Mouse (Mus musculus): ENCODE data around the gene Hist1h2bh.
A peak's percentile ranks its signal among the peaks of the same experiment; 100 is the strongest.
"Not testable (repeated sequence)": the region's sequence is repeated elsewhere in the genome, so short reads cannot be mapped to it uniquely, and the experiment has no call there.

Gene Hist1h2bh

DNA sequence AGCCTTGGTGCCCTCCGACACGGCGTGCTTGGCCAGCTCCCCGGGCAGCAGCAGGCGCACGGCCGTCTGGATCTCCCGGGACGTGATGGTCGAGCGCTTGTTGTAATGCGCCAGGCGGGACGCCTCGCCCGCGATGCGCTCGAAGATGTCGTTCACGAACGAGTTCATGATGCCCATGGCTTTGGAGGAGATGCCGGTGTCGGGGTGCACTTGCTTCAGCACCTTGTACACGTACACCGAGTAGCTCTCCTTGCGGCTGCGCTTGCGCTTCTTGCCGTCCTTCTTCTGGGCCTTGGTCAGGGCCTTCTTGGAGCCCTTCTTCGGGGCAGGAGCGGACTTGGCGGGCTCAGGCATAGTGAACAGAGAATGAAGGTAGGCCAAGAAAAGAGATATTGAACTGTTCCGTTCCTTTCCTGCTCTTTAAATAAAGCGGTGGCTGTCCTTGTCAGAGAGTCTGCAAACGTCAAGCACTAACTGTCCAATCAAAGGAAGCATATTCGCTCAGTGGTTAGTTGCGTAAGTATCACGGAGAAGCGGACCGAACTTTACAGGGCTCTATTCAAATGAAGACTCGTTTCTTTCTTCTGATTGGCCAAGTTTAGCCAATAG lies at the start of gene Hist1h2bh:
Gene Hist1h2bh (minus strand): TSS at position 394 of the 609 bp plus-strand sequence.
- peak; percentile 49 for DNase-seq (ENCODE audit: low spot score)

GRCm38 (mm10) chr13:23592614-23593013 lies 49.4 kb upstream of the Hist1h2bh start:
- DNase-seq (ENCODE audit: low spot score) = no peak

- DNase-seq (ENCODE audit: low spot score) = not testable (repeated sequence)
These were observed 48.7 kb upstream of the Hist1h2bh start for GRCm38 (mm10) chr13:23591886-23592285.

- DNase-seq (ENCODE audit: low spot score) = no peak
These were observed 48.0 kb upstream of the Hist1h2bh start for GRCm38 (mm10) chr13:23591206-23591605.

- no peak for DNase-seq (ENCODE audit: low spot score)
These were observed 43.7 kb upstream of the Hist1h2bh start for GRCm38 (mm10) chr13:23586940-23587225.

DNA sequence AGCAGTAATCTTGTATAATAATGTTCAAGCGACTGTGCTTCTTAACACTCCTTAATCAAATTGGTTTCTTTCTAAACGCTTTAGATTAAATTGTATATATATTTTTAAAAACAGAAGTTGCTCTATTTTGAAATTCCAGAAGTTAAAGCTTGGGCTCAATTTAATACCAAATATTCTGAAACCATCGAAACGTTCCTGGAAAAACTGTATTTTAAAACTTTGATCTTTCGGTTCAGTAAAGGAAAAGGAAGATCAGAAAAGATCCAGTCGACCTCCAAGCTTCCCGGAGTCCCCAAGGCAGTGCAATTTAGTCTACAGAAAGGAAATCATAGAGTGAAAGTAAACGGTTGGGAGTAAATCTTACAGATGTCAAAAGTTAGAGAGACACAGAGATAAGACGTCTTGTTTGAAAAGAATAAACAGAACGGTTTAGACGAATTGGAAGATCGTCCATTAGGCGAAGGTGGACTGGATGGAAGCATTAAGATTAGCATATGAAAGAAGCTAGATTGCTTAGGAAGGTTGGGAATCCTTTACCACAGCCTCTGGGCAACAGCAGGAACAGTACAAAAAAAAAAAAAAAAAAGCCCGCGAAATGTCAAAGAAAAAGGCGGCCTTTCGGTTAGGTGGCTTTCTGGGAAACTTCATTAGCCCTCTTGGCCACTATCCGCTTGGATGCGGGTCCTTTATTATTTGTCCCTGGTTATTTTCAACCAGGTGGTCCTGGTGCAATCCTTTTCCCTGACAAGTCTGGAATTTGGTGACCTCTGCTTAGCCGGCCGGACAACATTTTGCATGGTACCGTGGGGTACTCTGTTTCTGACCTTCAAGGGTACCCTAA lies 43.1 kb upstream of the Hist1h2bh start:
- no peak for DNase-seq (ENCODE audit: low spot score)

GRCm38 (mm10) chr13:23585442-23586098 lies 42.4 kb upstream of the Hist1h2bh start:
- peak; percentile 58 for DNase-seq (ENCODE audit: low spot score)

- peak; percentile 74 for DNase-seq (ENCODE audit: low spot score)
These were observed 41.8 kb upstream of the Hist1h2bh start for GRCm38 (mm10) chr13:23585029-23585441.

DNA sequence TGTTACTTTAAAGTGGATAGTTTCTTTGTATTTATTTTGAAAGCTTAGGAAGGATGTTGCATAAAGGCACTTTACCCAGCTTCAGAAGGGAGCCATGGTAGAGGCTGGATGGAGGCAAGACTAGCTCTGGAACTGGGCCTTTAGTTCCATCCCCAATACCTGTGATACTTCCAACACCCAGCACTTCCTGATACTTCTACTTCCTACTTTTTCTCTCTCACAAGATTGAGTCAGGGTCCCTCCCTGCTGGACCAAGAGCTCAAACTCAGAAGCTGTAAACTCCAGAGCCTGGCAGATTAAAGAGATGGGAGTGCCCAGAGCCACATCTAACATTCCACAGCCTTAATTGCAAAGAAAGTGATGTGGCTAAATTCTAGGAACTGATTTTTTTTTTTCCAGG lies 41.1 kb upstream of the Hist1h2bh start:
- DNase-seq (ENCODE audit: low spot score) = no peak

DNA sequence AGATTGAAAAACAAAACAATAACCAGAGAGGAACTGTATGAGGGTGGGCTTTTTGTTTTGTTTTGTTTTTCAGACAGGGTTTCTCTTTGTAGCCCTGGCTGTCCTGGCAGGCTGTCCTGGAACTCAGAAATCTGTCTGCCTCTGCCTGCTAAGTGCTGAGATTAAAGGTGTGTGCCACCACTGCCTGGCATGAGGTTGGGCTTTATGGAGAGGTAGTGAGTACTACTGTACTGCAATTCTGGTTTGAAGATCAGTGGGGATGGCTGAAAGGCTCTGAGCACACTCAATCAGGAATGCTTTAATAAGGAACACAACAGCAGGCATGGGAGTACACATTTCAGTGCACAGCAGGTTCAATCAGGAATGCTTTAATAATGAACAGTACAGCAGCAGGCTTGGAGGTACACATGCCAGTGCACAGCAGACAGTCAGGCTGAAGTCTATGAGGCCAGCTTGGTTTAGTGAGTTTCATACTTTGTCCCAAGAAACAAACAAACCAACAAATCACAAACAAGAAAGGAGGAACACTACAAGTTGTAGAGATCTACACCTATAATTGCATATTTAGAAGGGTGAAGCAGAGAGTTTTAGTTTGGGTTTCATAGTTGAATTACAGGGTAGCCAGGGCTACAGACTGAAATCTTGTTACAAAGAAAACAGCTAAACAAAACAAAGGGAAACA lies 40.3 kb upstream of the Hist1h2bh start:
- no peak for DNase-seq (ENCODE audit: low spot score)

DNA sequence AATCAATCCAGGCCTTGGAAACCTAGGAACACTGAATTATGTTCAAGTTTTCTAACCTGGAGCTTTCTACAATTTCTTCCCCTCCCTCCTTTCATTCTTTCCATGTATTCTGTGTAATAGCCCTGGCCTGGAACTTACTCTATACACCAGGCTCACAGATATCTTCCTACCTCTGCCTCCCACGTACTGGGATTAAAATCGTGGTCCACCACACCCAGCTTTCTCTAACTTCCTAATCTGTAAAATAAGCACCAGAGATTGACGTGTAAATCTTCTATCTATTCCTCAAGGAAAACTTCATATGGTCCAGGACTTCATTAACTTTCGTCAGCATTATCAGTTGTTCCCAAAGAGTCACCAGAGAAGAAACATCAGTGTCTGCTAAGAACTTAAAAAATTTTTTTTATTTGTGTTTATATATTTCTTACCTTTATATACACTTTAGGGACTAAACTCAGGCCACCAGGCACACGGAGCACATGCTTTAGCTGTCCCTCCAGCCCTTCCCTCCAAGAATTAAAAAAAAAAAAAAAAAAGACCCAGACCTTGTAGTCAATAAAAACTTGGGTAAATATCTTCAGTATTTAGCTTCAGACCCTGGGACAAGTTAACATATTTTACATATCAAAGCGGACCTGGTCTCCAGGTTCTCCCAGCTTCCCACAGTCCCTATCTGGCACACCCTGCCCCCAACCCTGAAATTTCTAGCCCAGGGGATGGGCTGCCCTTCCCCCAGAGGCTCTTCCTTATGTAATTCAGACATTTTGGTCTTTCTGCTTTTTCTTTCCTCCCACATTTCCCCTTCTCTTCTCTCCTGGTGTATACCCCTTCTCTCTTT lies 39.2 kb upstream of the Hist1h2bh start:
- DNase-seq (ENCODE audit: low spot score) = no peak

- peak; percentile 91 for DNase-seq (ENCODE audit: low spot score)
These were observed 38.4 kb upstream of the Hist1h2bh start, which contains the start of gene Hist1h4d for GRCm38 (mm10) chr13:23581408-23582218. Hist1h4d (plus strand) TSS chr13:23581598.

GRCm38 (mm10) chr13:23577835-23578234 lies 34.6 kb upstream of the Hist1h2bh start:
- DNase-seq (ENCODE audit: low spot score) = no peak

GRCm38 (mm10) chr13:23576906-23577639 lies 33.9 kb upstream of the Hist1h2bh start:
- no peak for DNase-seq (ENCODE audit: low spot score)

DNA sequence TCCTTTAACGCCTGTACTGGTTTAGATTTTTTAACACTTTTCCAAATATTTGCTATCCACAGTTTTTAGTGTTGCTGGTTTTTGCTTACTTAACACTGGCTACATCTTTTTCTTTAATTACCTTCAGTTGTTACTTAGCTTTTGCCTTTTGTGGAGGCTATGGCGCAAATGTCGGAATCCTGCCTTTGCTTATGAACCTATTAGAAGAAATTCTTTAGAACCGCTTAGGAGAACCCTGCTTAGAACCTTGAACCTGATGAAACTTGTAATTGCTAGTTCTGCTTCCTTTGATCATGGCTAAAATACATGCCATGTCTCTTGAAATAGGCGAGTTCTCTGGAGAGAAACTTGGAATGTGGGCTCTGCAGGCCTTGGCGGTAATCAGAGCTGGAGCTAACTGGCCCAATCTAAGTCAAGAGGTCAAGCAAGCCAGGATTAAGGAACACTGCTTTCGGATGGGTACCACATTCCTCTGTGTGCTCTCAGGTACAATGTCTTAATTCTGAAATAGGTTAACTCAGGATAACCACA lies 33.2 kb upstream of the Hist1h2bh start:
- DNase-seq (ENCODE audit: low spot score) = no peak

GRCm38 (mm10) chr13:23575864-23576313 lies 32.7 kb upstream of the Hist1h2bh start:
- not testable (repeated sequence) for DNase-seq (ENCODE audit: low spot score)

DNA sequence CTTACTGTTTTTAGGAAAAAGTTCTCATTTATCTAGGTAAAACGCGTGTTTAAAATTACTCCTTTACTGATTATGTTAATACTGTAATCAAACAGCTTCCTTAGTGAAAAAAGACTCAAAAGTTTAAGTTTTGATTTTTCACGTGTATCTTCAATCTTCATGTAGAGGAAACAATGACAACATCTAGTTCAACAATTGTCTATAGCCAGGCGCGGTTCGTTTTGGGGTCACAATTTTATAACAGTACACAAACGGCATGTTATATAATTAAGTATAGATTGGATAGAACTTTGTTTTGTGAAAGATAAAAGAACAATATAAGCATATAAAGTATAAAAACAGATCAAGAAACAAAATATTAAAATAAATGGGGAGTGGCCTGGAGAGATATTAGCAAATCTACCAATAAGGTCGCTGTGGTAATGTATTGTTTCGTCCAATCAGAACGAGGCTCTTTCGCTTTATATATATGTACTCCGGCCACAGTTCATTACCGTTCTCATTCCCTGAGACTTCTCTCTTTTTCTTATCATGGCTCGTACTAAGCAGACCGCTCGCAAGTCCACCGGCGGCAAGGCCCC lies 32.2 kb upstream of the Hist1h2bh start, which contains the start of gene Hist1h3d:
Gene Hist1h3d (plus strand): TSS at position 493 of the 581 bp plus-strand sequence.
- DNase-seq (ENCODE audit: low spot score) = no peak

DNA sequence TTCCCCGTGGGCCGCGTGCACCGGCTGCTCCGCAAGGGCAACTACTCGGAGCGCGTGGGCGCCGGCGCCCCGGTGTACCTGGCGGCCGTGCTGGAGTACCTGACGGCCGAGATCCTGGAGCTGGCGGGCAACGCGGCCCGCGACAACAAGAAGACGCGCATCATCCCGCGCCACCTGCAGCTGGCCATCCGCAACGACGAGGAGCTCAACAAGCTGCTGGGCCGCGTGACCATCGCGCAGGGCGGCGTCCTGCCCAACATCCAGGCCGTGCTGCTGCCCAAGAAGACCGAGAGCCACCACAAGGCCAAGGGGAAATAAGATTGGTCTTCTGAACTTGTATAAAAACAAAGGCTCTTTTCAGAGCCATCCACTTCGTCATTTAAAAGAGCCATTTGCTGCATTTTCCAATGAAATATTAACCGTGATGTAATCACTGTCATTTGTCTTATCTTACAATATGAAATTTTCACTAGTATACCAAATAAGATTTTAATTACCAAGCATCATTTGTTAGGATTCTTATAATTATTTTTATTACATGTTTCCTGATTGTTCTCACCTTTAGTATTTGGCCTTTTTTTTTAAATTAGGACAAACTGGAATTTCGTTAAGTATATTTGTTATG lies 31.5 kb upstream of the Hist1h2bh start:
- DNase-seq (ENCODE audit: low spot score) = not testable (repeated sequence)

All from testis, postnatal 10 days (tissue).